Mouse (Mus musculus) adrenal gland, postnatal 36 days (tissue): ENCODE measurements around the gene Fat3. TPM values are rescaled to one million over a fixed set of nuclear protein-coding genes. Genes with fewer than 3 reads are reported as not detected.

Source experiments
- DNase-seq, 2 experiments: peaks; one replicate each; pipeline ENCODE4 v3.0.0; 2021; ENCODE audit warnings: mixed read lengths in 1 of 2
- total RNA-seq, 2 experiments: library from RNA; stranded (reverse); gene quantifications; 2 replicates each; pipeline ENCODE4 v1.2.3; 2021

Fat3 gene
- total RNA-seq, 2 experiments from 2014 or later = 3.2 to 5.0 TPM

DNA sequence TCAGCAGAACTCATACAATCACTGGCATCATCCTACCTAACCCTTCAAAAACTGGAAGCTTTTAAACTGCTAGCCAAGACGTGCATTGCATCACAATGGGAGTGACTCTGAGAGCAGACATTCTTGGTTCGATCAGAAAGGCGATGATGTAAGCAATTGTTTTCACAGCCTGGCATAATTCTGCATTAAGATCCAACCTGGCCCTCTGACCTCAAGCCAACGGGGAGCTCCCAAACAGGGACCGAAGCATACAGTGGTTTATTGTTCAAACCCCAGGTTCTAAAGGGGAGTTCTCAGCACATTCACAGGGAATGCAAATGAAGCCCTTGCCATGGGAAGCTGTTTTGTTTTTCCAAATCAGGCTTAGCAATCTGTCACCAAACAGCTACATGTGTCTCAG is 63.3 kb downstream of the Fat3 start:
- no peak for DNase-seq

DNA sequence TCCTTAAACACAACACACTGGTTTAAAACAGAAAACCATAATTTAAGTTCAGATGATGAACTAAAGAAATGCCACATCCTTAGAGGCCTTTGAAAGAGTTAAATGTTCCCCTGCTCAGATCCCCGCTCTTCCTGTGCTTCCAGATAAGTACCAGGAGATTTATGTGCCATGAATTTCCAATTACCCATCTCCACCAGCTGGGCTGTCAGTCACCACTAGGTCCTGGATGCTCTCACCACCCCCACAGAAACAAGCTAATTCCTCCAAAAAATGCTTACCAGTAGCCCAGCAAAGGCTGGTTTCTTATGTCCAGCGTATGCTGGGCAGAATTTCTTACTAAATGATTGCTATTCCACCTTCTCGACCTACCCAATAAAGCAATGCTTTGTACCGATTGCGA is 72.5 kb downstream of the Fat3 start:
- no peak for DNase-seq

DNA sequence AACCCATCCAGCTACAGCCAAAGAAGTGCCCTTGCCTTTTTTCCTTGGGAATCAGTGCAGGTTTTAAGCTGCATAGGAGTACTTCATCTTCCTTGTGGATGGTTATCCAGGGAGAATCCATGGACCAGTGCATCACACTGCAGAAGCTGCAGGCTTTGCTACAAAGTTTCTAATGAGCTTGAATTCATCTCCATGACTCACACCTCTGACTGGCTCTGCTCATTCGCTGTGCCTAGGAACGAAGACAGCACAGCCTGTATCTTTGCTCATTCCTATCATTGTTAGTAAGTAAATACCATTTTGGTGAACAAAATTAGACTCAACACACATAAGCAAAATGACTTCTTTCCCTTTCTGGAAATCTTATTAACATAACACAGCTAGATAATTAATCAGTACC is 78.4 kb downstream of the Fat3 start:
- no peak for DNase-seq

DNA sequence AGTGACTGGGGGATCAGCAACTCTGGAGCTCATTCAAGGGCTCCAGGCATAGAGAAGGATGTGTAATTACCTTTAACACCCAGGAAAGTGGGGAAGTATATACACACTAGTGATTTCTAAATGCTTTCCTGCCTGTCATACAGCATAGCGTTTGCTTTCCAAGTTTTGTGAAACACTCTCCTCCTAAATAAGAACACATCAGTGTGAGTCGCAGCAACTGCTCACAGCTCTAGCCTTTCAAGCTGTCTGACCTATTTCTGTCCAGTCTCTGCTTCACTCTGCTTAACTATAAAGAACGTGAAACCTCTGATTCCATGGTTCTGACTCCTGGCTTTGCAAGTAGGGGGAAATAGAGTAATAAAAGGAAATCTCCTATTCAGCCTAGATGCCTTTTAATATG is 98.3 kb downstream of the Fat3 start:
- no peak for DNase-seq

DNA sequence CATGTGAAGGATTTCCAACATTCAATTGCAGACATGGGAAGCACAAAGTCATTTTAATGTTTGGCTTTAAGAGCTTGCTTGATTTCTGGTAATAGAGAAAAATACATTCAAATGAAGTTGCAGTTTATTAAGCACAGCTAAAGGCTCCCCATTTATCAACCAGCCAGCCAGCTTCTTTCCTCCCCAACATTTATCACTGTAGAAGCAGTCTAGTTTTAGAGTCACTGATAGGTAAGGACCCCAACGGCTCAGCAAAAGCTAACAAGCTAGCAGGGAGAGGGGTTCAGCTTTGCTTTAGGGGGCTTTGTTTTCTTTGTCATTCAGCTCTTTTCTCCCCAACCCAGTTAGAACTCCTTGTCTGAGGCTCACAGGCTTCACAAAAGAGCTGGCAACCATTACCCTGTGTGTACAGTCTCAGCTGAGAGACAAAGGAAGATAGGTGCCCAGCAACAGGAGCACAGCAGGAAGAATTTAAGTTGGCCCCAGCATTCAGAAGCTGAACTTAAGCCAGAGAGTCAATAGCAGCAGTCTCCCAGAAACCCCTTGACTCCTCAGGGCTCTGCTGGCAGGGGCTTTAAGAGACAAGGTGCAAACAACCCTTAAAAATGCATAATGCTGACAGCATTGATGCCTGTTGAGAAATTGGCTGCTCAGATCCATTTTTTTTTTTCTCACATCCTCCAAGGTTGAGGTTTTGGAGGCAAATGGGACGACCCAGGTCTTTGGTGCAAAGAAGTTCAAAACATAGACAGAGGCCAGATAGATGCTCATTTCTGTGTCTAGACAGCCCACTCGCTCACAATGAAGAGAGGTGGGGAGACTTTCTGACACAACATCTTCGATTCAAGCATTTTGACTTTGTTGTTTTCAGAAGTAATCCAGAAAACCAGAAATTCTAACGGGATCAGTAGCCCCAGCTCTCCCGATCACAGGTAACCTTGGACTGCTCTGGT is 102.1 kb downstream of the Fat3 start:
- DNase-seq = no peak

DNA sequence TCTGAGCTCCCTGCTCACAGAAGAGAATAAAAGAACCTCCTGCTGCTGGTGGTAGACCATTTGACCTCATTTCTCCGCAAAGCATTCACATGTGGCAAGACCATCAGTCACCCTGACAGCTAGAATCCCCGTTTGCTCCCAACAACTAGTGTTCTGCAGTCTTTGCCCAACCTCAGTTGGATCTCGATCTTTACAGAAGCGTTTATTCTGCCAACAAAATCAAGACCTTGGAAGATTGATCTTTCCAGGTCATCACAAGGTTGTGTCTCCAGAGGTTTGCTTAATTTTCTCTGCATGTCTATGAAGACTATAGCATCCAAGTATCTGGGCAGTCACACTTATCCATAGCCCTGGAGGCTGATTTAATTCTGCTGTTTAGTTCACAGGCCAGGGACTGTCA is 111.9 kb downstream of the Fat3 start:
- DNase-seq = peak in 1 of 2 experiments; percentile 15

DNA sequence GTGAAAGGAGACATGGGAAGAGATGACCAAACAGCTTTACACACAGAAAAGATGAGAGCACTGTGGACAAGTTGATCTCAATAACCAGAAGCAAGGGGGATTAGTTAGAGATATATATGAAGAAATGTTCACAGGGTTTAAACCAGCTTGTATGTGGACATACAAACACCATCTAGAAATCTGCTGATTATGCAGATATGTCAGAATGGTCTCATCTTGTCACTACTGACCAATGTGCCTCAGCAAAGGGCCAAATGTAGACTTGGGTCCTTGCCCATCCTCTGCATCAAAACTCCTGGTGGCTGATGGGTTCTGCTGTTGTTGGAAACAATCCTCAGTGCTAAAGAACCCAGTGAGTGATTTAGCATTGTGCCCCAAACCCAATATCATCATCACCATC is 113.6 kb downstream of the Fat3 start:
- DNase-seq = no peak

DNA sequence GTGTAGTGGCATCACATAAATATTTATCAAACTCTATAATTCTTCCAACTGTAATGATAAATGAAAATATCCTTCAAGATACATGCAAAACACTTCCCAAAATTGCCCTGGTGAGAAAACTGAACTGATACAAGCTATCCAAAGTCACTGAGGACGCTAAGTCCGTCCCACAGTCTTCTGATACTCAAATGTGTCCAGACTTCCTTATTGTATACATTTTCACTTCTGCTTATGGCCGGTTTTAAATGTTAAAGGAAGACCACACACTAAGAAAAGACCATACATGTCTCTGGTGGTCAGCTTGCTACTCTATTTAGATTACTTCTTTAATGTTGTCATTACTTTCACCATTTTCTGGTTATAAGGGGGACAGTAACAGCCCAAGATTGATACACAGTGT is 137.4 kb downstream of the Fat3 start:
- DNase-seq = no peak

DNA sequence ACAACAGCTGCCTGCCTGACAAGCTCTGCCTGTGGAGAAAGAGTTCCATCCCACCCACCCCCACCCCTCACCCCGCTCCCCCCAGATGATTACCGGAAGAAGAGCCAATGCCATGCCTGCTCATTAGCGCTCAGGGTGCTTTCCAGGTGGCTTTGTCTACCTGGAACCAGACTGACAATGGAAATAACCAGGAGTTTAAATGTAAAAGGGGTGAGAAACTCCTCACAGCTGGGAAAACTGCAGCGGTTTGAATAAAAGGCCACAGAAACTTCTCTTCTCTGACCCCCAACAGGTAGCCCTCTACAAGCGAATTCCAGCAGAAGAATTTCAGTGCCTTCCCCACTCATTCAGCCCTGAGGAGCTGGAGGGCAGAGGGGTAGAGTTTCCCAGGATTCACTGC is 139.3 kb downstream of the Fat3 start:
- DNase-seq = no peak

DNA sequence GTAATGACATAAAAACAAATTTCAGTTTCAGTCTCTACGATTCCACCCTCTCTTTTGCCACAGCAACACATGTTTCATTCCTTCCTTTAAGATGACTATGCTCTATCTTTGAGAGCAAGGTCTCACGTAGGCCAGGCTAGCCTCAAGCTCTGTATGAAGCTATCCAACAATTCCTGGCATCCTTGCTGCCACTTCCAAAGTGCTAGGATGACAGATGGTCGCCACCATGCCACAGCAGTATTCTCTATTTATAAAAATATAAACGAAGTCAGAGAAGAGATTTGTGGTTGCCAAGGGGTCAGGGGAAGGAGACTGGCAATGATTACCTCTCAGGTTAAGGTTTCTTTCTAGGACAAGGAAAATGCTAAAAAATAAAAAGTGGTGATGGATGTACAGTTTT is 144.4 kb downstream of the Fat3 start:
- no peak for DNase-seq

DNA sequence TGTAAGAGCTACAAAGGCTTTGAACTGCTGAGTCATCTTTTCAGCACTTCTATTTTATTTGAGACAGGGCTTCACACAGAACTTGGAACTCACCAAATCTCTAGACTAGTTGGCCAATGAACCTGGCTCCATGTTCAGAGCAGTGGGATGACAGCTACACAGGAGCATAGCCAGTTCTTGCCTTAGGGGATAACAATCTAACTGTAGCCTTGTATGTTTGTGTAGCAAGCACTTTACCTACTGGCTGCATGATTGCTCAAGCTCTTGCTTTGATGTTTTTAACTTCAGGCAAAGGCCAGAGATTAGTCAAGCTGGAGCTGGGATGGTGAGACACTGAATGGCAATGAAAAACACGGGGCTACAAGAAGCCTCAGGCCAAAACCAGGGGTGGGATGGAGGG is 146.2 kb downstream of the Fat3 start:
- no peak for DNase-seq

DNA sequence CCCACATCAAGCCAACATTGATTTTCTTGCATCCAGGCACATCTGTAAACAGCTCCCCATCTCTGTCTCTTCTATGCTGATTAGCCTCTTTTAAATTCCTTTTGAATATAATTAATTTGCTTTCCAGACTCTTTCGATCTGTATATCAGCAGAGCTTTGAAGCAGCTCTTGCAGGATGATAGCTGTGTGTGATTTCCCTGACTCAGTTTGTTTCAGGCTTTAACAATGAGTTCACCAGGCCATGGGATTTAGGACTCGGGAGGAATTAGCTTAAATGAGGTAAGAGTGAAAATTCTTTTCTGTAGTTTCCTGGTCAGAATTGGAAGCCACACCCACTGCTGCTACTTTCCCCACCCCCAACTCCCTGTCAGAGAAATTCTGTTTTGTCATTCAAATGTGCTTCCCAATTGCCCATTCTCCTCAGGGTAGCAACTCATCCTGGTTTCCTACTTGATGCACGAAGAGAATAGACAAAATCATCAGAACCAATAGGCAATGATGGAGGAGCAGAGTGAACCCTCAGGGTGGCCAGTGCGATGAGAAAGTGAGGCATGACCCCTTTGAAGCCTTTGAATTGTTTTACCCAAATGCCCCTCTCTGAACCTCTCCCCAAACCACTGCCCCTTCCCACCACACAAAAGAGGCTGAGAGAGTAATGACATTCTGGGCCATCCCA is 147.9 kb downstream of the Fat3 start:
- DNase-seq = no peak

DNA sequence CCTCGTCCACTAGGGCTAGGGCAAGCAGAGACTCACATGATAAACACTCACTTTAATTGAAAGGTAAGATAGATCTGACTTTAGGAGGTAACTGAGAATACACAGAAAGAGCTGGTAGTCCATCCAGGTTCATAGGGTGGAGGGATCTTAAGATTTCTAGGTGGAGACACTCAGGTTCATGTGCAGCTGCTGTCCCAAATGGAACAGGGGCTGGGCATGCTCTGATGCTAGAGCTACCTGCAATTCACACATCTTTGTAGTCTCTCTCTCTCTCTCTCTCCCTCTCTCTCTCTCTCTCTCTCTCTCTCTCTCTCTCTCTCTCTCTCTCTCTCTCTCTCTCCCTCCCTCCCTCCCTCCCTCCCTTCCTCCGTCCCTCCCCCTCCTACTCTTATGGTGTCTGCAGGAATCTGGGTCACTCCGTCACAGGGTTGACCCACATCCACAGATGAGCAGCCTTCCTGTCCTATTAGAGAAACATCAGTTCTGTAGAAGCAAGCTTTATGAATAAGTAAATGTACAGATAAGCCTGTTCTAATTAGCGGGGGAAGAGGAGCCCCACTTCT is 148.5 kb downstream of the Fat3 start:
- DNase-seq = no peak

DNA sequence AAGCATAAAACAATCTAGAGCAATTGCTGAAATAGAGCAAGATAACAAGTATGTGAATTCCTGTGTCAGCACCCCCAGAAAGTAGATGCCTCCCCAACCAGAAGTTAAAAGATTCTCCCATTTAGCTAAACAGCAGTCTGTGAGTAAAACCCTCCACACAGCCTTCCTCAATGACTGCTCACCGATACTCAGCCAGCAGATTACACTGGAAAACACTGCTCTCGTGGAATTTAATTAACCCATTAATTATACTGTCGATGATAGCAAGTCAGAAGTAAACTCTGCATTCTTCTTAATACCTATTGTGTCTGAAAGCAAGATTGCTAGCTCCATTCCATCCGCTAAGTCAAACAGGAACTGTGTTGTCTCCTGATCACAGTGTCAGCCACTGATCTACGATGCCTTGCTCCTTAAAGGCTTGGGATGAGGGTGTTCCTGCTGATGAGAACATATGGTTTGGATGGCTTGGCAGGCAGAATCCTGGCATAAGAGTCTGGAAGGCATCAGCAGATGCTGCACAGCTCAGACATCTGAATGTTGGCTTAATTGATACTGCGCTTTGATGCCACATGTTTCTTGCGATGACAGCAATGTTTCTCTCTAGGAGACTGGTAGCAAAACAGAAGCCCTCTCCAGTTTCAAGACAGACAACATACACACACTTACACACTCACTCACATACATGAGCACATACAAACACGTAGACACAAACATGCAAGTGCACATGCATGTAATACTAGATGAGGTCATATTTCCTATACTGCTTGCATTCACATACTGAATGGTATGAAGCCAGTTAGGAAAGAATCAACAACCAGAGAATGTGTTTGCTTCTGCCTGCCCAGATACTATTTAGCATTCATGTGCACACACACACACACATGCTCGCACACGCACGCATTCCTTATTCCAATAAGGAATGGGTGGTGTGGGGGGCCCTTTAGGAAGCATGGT is 155.9 kb downstream of the Fat3 start:
- DNase-seq = no peak

DNA sequence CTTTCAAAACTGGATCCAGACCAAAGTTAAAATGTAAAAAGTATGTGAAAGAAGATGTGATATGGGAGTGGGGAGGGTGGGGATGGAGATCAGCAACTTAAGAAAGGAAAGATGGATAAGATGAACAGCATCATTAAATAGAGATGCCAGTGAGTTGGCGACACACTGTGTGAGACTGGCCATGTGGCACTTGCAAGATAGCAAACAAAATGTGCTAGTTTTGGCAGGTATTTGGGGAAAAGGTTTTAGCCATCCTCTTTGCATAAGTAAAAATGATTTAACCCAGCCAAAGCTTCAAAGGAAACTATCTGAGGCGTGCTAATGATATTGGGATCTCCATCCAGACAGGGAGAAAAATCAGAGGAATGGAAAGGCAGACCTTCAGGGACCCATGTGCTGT is 157.9 kb downstream of the Fat3 start:
- no peak for DNase-seq

DNA sequence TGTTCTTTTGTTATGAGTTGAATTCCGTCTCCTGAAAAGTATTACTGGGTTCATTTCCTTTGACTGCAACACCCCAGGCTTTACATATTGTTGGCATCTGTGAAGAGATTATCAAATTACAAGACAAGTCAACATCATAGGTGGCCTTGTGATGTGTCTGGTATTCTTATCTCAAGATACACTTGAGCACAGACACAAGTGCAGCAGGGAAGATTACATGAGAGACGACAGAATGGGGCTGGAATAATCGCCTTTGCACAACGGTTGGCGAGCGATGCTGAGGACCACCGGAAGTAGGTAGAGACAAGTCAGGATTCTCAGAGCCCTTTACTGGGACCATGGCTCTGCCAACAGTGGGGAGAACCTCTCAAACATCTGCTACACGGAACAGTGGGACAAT is 158.5 kb downstream of the Fat3 start:
- DNase-seq = no peak

DNA sequence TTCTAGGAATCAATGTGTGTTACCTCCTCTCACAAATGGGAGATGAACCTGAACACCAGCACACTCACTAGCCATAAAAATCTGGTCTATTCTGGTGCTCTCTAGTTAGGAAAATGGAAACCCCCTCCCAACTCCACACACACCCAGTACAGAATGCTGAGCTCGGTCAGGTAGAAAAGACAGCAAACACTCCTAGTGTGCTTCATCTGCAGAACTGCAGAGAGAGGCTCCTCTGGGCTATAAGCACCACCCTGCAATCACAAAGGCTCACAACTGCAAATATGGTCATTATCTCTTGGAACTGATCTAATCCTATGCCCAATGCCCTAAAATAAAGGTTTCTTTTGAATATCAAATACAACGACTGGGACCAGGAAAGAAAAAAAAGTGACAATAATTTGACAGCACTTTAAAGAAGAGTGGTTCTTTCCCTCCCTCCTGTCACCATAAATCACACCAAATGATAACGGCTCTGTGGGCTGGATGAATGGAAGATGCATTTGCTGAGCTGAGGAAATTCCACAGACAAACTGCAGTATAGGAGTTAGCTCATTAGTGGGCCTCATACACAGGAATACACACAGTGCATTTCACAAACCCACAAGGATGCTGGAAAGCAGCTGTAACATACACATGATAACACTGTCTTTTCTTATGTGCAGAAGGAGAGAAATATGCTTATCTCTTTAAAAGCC is 170.6 kb downstream of the Fat3 start:
- DNase-seq = no peak

DNA sequence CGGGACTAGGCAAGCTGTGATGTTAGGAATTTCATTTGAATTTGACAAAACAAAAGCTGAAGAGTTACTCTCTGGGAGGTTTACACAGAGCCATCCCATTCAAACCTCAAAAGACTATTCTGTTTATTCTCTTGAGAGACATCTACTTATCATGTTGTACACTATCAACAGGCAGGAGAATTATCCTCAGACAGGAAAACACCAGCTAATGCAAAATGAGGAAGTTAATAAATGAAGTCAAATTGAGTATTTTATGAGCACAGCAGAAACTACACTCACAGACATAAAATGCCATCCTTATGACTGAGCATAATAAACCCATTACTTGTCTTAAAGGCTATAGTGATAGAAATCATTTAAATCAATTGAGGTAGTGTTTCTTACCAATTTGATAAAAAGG is 182.1 kb downstream of the Fat3 start:
- no peak for DNase-seq

DNA sequence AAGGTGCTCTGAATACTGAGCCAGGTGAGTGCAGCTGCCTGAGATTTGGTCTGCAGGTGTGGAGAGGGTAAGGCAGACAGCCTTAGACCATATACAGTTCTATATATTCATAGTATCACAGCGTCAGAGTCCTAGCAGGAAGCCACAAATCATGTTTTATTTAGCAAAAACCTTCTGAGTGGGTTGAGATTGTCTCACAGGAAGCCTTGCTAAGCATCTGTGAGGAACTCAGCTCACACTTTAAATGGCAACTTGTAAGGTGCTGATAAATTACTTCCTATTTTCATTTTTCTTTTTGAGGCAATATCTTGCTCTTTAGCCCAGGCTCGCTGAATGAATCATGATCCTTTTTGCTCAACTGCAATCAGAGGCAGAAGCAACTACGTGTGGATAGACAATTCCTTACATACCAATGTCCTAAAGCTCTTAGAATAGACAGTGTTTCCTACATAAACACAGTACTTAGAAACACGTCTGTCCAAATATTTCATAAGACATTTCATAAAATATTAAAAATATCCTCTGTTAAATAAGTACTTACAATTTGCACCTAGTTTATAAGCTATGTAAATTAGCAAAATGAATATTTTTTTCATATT is 188.4 kb downstream of the Fat3 start:
- no peak for DNase-seq

DNA sequence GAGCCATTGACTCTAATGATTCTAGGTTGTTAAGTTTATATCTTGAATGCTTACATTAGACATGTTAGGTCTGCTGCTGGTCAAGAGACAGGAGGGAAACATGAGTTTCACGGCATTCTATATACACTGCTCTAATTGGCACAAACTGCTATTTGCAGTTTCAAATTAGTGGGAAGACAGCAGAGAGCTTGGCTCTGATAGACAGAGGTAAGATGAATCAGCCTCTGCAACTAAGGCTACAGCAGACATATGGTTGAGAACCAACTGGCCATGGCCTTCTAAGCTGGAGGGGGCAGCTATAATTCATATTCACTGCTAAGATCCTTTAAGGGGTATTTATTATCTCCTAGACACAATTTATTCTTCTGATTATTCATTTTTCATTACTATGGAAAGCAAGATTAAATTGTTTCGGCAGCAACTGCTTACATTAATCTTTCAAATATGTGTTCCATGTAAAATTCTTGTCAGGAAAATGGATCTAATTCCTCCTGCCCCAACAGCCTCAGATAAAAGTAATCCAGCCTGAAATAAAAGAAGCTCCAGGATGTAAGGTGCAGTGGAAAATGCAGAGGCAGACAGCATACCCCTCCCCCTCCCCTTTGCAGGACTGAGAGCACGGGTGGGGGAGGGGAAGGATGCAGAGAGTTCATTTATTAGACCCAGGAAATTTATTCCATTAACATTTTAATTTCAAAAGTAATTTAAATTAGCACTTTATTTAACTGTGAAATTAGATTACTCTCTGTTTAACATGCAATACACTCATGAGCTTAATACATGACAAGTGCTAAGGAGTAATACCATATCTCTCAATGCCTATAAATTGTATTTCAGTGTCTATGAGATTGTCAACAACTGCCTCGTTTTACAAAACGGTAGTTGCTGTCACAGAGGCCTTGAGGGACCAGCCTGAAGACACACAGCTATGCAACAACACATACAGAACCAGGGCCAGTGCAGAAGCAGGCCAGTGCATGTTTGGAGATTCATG is 189.9 kb downstream of the Fat3 start:
- no peak for DNase-seq
